Mouse (Mus musculus) MEL (cell line): Measurements from ENCODE around the gene Dennd4a.

ENCODE experiments used
- CTCF ChIP-seq, 3 experiments: IDR thresholded peaks in 2 of 3; conservative IDR thresholded peaks in 1 of 3; 2 replicates each; pipeline ENCODE4 v1.5.1; 2011 to 2012; ENCODE audit warnings: low read length in 3 of 3, low read depth in 2 of 3, mild to moderate bottlenecking in 2 of 3, improper control_type of control experiment in 1 of 3, inconsistent platforms in 1 of 3, mixed read lengths in 1 of 3, moderate library complexity in 1 of 3; ENCODE audit not compliant: control insufficient read depth in 1 of 3, insufficient read depth in 1 of 3, poor library complexity in 1 of 3, severe bottlenecking in 1 of 3
- EP300 ChIP-seq, 2 experiments: IDR thresholded peaks; 2 replicates each; pipeline ENCODE4 v1.6.1; 2011; ENCODE audit warnings: improper control_type of control experiment in 2 of 2, low read length in 2 of 2, low read depth in 1 of 2, mild to moderate bottlenecking in 1 of 2
- NRF1 ChIP-seq: IDR thresholded peaks from 2 replicates; pipeline ENCODE4 v1.6.1; 2014; ENCODE audit warnings: low read depth, mild to moderate bottlenecking, inconsistent platforms, low read length, improper control_type of control experiment, moderate library complexity; ENCODE audit not compliant: poor library complexity, insufficient read depth, severe bottlenecking
- POLR2A ChIP-seq, 2 experiments: IDR thresholded peaks; 2 replicates each; pipeline ENCODE4 v1.6.1; 2011 to 2012; ENCODE audit warnings: low read length in 2 of 2, mild to moderate bottlenecking in 2 of 2, control low read depth in 1 of 2, improper control_type of control experiment in 1 of 2, low read depth in 1 of 2, moderate library complexity in 1 of 2; ENCODE audit not compliant: control insufficient read depth in 1 of 2, insufficient read depth in 1 of 2, poor library complexity in 1 of 2
- UBTF ChIP-seq: IDR thresholded peaks from 2 replicates; pipeline ENCODE4 v1.6.1; 2012; ENCODE audit warnings: low read depth, mild to moderate bottlenecking, inconsistent platforms, low read length, improper control_type of control experiment, moderate library complexity, borderline replicate concordance; ENCODE audit not compliant: insufficient read depth

- no peak for TF ChIP-seq CTCF (IDR thresholded peaks at IDR 0.05 in 2 of 3, conservative IDR thresholded peaks at IDR 0.05 in 1 of 3; ENCODE audit: control insufficient read depth in 1 of 3, insufficient read depth in 1 of 3, low read depth in 2 of 3, low read length in 3 of 3, poor library complexity in 1 of 3, severe bottlenecking in 1 of 3)
- peak; percentile 91 to 95 for TF ChIP-seq EP300 (IDR thresholded peaks at IDR 0.05; ENCODE audit: low read depth in 1 of 2, low read length in 2 of 2)
- no peak for TF ChIP-seq NRF1
- peak in 1 of 2 experiments; percentile 58; a peak in 2 of 4 replicates for TF ChIP-seq POLR2A (IDR thresholded peaks at IDR 0.05; ENCODE audit: control insufficient read depth in 1 of 2, insufficient read depth in 1 of 2, low read depth in 1 of 2, low read length in 2 of 2, poor library complexity in 1 of 2)
- TF ChIP-seq UBTF, result no peak
Measured at GRCm38 (mm10) chr9:64830092-64830618, 19.0 kb downstream of the Dennd4a start.
